Mouse (Mus musculus): ENCODE measurements around the gene Hells. TPM values are rescaled to one million over a fixed set of nuclear protein-coding genes. Genes with fewer than 3 reads are reported as not detected.

Gene Hells
- 1 to 10 TPM; 1.0 to 1.1 TPM for total RNA-seq (2021)
- long read RNA-seq, experiment 1, result 0 reads
- long read RNA-seq, experiment 2, result 0 reads

DNA sequence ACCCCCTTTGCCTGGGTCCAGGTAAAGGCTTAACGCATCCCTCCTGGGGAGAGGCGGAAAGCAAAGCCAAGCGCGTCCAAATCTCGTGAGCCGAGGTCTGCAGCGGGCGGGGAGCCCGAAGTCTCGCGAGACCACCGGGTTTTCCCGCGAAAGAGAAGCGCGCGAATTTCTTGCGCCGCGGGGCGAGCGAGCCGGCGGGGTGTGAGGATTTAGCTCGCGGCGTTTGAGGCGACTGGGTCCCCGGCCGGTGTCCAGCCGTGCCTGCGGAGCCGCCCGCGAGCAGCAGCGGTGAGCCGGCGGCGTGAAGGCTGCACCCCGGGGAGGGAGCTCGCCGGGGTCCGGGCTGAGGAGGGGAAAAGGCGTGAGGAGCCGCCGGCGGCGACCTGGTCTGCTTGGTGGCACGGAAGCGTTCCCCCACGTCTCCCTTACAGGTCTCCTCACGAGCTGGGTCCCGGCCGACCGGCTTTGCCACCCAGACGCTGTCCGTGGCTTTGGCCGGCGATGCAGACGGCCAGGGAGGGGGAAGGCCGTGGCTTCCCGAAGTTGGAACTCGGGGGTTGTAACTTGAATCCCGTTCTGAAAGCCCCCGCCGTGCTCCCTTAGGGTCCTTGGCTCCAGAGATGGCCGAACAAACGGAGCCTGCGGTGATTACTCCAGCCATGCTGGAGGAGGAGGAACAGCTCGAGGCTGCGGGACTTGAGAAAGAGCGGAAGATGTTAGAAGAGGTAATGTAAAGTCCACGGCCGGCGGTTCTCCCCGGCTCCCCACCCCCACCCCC lies at the start of gene Hells:
TSS of gene Hells (plus strand) at position 128 of the 778 bp plus-strand sequence.
- peak; percentile 75 for DNase-seq

DNA sequence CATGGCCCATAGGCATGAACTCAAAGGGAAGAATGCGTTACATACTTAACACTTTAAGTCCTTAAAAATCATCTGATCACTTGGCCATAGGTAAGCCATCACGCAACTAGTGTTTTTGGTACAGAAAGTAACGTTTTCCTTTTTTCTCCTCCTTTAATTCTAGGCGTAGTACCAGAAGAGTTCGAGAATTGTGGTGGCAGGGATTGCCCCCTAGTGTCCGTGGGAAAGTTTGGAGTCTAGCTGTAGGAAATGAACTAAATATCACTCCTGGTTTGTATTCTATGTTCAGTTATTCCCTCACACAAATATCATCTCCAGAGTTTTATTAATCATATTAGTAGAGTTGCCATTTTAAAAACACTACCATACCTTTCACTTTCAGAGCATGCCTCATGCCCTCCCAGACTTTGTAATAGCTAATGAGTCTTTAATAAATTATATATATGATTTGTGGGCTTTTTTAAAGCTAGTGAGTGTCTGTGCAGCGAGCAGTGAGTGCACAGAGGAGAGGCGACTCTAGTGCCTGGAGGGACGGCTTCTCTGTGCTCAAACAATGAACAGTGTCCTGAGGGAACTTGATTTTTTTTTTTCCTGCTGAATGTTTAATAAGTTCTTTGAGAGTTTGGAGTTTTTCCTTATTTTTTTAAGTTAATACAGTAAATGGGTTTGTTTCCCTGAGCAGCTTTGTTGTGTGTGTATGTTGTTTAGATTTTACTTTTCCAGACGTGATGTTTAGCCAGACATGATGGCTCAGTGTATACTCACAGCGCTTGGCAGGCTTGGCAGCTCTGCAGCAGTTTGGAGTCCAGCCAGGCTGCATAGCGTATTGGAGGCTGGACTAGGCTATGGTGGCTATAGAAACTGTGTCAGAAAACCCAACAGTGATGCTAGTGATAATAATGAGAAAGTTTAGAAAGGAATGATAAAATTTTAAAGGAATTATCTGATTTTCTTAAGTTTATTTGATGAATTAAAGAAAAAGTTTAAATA lies 29.3 kb upstream of the Hells start:
- no peak for DNase-seq

DNA sequence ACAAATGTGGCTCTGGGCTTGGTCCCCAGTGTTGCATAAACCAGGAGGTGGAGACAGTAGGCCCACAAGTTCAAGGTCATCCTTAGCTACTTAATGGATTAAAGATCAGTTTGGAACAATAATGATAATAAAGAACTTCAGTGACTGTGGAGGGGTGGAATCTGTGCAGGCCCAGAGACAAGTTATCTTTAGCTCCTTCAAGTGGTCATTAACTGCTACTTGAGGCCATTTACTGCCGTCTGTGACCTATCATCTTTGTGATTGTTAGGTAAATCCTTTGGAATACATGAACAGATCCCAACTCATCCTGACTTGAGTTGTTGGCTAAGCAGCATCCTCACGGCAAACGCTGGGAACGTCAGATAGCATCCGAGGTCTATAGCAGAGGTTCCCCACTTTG lies 28.2 kb upstream of the Hells start:
- no peak for DNase-seq

DNA sequence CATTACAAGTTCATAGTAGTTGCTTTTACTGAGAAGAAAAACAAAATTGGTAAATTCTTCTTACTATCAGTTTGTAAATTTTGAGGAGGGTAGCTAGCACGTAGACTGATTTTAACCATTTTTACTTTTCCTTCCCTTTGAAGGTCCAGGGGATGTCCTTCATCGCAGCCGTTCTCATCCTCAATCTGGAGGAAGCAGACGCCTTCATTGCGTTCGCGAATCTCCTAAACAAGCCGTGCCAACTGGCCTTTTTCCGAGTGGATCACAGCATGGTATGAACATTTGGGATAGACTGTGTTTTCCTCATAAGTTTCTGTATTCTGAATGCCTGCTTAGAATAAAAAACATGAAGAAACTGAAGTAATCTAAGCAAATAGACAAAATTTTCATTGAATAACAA lies 16.9 kb upstream of the Hells start:
- DNase-seq, result no peak

DNA sequence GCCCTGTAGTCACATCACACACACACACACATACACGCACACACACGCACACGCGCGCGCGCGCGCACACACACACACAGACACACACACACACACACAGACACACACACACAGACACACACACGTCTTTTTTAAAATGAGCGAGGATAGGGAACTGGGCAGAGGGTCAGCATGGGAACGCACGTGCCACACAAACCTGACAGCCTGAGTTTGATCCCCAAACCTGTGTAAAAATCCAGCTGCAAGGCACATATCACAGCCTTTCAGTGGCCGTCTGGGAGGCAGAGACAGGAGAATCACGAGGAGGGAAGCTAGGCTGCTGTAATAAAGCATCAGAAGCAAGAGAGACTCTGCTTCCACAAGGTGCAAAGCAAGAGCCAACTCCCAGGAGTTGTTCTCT lies 15.8 kb upstream of the Hells start:
- DNase-seq, result no peak

DNA sequence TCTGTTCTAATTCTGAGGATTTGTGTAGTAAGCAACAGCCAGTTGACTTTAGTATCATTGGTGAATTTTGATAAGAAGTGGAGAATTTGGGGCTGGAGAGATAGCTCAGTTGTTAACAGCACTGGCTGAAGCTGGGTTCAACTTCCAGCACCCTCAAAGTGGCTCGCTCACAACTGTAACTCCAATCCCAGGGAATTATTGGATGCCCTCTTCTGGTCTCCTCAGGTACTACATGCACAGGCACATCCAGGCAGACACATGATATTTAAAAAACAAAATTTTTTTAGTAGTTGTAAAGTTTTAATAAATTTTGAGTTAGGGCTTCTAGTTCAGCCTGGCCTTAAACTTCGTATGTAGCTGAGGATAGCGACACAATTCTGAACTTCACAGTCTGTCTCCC lies 15.0 kb upstream of the Hells start:
- DNase-seq, result no peak

DNA sequence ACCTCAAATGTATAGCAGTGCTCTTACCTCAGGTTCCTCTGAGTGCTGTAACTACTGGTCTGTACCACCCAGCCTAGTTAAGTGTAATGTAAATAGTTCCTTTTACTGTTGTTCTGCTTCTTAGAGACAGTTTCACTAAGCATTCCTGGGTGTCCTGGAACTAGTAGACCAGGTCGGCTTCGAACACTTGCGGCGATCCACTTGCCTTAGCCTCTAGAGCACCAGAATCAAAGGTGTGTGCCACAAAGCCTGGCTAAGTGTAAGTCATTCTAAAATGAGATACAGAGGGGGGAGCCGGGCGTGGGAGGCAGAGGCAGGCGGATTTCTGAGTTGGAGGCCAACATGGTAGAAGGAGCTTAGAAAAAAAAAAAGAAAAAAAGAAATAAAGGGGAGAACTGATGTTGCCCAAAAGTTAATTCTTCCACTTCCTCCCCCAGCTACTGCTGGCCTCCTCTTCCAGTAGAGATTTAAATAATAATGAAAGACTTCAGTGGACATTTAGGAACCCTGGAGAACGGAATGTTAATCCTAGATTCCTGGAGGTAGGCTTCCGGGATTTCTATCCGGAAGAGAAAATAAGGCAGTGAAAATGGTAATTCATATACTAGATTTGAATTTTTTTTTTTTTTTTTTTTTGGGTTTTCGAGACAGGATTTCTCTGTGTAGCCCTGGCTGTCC lies 2.1 kb upstream of the Hells start:
- no peak for DNase-seq

DNA sequence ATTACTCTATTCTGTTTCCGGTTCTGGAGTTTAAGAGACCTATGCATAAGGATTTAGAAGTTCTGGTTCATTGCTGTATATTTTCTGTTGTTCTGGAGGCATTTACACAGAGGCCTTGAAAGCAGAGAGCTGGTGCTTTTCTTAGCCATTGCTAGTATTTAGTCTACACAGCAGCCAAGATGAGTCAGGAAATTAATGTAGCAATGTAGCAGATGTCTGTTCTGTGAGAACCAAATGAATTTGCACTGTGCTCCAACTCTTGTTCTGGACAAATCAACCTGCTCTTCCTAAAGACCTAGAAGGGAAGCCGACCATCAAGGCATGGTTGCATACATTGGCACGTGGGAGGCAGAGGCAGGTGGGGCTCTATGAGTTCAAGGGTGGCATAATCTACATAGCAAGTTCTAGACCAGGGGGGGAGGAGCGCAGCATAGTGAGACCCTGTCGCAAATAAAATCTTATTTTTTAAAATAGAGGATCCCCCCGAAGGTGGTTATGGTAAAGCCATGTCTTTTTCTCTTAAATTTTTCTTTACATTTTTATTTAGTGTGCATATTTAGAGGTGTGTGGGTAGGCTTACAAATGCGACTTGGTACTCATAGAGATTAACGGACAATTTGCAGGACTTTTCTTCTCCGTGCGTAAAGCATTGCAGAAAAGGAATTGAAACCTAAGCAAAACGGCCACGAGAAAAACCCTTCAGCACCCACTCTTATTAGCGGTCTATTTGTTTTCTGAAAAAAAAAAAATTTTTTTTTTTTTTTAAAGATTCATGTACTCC lies 1.1 kb upstream of the Hells start:
- no peak for DNase-seq

DNA sequence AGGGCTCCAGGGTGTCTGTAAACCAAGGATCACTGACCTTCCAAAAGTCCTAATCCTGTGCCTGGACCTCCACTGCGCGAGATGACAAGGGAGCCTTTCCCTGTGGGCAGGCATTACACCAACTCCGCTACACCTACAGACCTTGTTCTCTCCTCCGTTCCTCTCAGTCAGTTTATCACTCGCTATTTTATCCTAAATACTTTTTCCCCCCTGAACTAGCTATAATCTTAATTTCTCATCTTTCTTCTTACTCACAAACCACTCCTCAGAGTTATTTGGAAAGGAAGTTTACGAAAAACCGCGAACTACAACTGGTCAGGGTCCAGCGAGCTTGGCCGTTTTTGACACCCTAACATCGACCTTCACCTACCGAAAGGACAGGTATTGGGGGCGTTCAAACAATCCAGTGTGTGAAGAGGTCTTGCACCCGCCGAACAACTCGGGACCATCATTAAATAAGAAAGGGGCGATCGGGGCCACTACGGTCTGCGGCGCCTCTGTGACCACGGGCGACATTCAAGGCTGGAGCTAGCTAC lies 395 bp upstream of the Hells start:
- no peak for DNase-seq

DNA sequence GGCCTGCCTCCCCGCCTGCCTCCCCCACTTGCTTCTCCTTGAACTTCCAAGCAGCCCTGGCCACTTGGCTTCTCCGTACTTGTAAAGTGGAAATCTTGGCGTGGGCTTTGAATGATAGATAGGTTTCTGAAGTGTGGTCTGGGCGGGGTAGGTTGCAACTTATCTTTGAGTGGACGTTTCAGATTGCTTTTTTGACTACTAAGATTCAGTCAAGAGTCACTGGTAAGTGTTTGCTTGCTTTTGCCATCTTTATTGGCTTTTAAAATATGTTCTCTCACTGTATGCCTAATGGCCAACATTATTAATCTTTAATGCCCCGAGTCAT lies 813 bp downstream of the Hells start:
- DNase-seq, result no peak

DNA sequence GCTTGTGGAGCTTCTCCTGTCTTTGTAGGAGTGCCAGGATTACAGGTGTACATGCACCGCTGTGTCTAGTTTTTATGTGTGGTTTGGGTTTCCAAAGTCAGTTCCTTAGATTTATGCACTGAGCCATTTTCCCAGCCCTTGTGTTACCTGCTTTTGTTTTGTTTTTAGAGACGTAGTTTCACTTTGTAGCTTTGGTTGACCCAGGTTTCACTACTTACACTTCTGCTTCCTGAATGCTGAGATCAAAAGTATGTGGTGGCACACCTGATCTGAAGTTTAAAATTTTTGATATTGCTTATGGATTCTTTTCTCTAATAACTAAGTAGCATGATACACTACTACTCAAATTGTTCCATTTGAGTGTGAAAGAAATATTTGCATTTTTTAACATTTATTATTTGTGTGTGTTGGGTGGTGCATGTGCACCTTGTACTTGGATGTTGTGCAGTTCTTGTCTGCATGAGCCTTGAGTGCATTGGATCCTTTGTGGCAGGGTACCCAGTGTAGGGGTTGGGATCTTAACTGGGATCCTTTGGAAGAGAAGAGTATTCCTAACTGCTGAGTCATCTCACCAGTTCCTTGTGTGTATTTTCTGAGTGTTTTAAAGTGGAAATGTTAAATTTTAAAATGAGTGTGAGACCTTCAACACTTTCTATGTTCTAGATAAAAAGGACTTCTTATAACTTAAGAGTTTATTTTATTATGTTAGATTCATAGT lies 14.0 kb downstream of the Hells start:
- DNase-seq, result no peak

DNA sequence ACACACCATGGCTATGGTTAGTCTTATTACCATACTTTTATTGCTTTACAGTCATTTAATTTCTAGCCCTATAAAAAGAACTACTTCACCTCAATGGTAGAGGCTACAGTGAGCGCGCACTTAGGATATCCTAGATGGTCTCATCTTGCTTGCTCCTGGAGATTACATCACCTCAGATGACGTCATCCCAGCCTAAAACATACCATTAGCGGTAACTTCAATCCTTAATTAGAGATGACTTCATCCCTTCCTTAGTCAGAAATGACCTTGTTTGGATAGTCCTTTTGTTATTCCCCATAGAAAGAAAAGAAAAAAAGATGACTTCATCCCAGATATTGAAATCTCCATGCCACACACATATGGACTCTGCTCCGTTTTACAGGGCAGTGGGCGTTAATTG lies 40.0 kb downstream of the Hells start:
- DNase-seq, result no peak

DNA sequence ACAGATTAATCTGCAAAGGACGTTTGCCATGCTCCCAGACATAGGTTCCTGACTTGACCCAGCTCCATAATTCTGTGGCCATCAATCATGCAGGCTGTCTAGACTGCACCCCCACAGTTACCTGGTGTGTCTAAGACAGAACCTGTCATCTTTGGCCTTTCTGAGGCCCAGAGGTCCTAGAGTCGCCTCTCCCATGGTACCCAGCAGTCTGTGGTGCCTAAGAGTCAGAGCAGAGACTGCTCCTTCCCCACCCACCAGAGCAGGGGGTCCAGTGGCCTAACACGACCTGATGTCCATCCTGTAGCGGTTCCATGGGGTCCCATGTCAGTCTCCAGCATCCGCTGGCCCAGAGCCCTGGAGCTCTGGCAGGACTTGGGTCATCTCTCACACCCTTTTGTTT lies 41.9 kb downstream of the Hells start:
- DNase-seq, result no peak

DNA sequence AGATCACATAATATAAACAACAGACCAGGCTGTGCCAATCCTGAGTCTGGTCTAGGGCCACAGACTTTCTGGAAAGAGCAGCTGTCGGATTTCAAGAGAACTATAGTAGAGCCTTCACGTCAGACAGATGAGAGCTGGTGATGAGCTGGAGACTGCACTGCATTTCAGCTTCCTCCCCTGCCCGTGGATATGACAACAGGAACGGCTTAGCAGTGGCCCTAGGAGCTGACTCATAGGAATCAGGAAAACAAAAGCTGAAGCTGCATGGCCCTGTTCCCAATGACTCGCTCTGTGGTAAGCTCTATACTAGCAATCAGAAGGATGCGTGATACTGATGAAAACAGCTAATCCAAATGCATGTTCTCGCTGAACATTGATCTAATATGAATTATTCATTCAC lies 43.0 kb downstream of the Hells start:
- no peak for DNase-seq

DNA sequence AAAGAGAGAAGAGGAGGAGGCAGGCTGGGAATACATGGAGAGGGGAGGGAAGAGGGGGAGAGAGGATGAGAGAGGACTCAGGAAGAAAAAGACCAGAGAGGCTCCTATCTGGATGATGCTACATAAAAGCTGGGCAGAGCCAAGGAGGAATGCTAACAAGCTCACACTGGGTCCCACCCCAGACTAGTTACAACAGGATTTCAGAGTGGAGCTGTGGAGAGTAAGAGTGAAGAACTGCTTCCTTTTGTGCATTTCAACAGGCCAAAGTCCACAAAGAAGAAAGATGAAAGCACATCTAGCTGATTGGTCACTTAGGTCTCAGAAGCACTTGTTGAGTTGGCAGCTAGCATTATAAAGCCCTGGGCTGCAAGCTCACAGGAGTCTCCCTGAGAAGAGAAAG lies 45.6 kb downstream of the Hells start:
- no peak for DNase-seq

DNA sequence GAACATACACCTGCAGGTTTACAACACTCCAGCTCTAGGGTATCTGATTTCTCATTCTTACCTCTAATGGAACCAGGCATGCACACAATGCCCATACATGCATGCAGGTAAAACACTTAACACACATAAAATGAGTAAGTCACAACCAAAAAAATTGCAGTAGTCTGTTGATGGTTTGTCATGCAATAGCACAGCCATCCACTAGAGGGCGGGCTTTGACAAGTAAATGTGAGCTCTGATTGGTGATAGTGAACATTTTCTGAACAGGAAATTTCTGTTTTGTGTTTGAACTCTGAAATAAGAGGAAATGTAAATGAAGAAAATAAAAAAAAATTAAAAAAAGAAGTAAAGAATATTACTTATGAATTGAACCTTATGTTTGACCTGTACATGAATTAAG lies 51.3 kb downstream of the Hells start:
- no peak for DNase-seq

DNA sequence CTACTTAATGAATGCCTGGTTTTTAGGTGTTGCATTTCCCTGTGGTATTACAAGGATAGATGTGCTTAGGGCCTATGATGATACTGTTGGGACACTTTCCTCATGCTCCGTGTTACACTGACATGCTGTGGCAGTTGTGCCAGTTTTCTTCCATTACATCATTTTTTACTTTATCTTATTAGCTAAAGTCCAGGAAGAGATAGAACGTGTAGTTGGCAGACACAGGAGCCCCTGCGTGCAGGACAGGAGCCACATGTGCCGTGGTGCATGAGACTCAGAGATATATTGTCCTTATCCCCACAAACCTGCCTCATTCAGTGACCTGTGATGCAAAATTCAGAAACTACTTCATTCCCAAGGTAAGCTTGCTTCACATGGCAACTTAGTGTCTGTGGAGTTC lies 67.5 kb downstream of the Hells start:
- DNase-seq, result no peak

DNA sequence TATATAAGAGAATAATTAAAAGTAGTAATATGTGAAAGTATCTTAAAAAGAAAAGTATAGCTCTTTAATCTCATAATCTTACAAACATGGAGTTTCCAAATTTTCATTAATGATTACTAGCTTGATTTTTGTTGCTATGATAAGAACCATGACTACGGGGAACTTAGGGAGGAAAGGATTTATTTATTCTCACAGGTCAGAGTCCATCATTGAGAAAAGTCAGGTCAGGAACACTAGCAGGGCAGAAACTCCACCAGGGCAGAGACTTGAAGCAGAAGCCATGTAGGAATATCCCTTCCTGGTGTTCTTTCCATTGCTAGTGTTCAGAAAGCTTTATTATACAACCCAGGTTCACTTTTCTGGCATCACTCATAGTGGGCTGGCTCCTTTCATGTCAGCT lies 68.0 kb downstream of the Hells start:
- DNase-seq, result no peak

DNA sequence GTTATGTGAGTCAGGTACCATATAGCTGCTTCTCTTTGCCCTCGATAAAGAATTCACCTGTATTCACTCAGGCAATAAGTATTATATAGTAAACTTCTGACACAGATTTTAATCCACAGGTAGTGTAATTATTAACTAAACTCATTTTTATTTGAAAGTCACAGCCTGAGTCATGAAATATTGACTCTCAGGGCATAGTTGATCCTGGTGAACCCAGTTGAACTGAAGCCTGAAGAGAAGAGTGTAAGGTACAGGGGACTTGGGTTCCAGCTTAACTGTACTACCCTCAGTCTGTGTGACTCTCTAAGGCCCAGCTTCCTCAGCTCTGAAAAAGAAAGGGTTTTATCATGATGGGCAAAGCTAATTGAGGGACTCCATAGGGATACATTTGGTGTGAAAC lies 74.4 kb downstream of the Hells start:
- DNase-seq, result no peak

DNA sequence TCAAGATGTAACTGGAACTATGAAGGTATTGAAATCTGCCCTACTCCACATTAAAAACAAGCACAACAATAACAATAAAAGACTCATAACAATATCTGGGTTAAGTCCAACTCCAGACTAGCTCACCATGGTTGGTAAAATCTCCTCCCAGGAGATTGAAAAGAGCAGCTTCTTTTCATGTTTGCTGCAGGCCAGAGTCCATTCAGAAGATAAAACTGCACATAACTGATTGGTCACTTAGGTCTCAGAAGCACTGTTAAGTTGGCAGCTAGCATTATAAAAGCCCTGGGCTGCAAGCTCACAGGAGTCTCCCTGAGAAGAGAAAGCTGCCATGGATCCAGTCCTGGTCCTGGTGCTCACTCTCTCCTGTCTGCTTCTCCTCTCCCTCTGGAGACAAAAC lies 76.0 kb downstream of the Hells start, which contains the start of gene Cyp2c55:
TSS of gene Cyp2c55 (plus strand) at position 305 of the 400 bp plus-strand sequence.
- DNase-seq, result no peak
